Mouse (Mus musculus) embryonic facial prominence, embryonic 13.5 days (tissue): ENCODE measurements at regions not wholly inside any gene's neighbourhood (a gene's known extent, or its start where the extent isn't known, plus 50 kb on each side); places are given as distances from the start of the nearest gene placed in this dataset.

Experiments
- ATAC-seq: fragments of 200-750 bp; cut with Nextera tagmentation; 2 replicates; pipeline ENCODE4 v1.8.0; 2017; ENCODE audit warnings: low read depth; ENCODE audit not compliant: insufficient number of reproducible peaks, insufficient read depth, low FRiP score, low TSS enrichment
- H3K27ac ChIP-seq: fragments of 300-500 bp; sonication (generic); 2 replicates; pipeline ENCODE4 v1.5.1; 2015; ENCODE audit warnings: moderate library complexity, mild to moderate bottlenecking, inconsistent platforms
- H3K27me3 ChIP-seq: fragments of 300-500 bp; sonication (generic); 2 replicates; pipeline ENCODE4 v1.6.1; 2015; ENCODE audit warnings: mild to moderate bottlenecking, inconsistent platforms
- H3K36me3 ChIP-seq: fragments of 300-500 bp; sonication (generic); 2 replicates; pipeline ENCODE4 v1.6.1; 2015; ENCODE audit warnings: mild to moderate bottlenecking, inconsistent platforms
- H3K4me1 ChIP-seq: fragments of 300-500 bp; sonication (generic); 2 replicates; pipeline ENCODE4 v1.6.1; 2015; ENCODE audit warnings: inconsistent platforms
- H3K4me2 ChIP-seq: fragments of 300-500 bp; sonication (generic); 2 replicates; pipeline ENCODE4 v1.6.1; 2015; ENCODE audit warnings: moderate library complexity, mild to moderate bottlenecking, inconsistent platforms
- H3K4me3 ChIP-seq: fragments of 300-500 bp; sonication (generic); 2 replicates; pipeline ENCODE4 v1.5.1; 2015; ENCODE audit warnings: mild to moderate bottlenecking, inconsistent platforms
- H3K9ac ChIP-seq: fragments of 300-500 bp; sonication (generic); 2 replicates; pipeline ENCODE4 v1.6.1; 2015; ENCODE audit warnings: mild to moderate bottlenecking, inconsistent platforms
- H3K9me3 ChIP-seq: fragments of 300-500 bp; sonication (generic); 2 replicates; pipeline ENCODE4 v1.6.1; 2016; ENCODE audit warnings: inconsistent platforms
- WGBS: fragments of 180-500 bp; shearing (Covaris S2); methylation state at CpG from one replicate; pipeline ENCODE4 v1.1.7; 2015; ENCODE audit warnings: mixed read lengths; 5-methylcytosine and 5-hydroxymethylcytosine counted together

DNA sequence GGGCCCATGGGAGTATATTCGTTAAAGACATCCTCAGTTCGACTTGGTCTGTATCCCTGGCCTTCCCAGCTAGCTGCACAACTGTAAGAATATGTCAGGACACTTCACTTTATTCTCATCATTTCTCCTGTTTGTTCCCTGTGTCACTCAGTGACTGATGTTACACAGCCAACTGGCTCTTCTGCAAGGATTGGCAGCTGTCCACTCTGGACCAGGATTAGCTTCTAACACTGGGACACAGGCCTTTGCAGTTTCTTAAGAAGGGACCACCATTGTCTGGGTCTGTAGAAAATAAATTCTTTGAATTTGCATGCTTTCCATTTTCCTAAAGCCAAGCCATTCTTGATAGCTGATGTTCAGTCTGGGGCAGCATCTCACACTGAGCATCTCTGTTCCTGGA is 622.1 kb upstream of the Camk1g start:
- H3K9me3 ChIP-seq: no peaks in the 10 kb centered on the region
- peaks cover 7% of the 10 kb centered on the region; the same call in 1 of the 2 replicates for H3K4me1 ChIP-seq
- WGBS: 75% methylated on average over 2 of the region's 2 CpGs
- no peaks in the 10 kb centered on the region for H3K36me3 ChIP-seq
- H3K4me3 ChIP-seq: no peak overlapping the region
- H3K4me2 ChIP-seq: no peak overlapping the region
- H3K9ac ChIP-seq: no peak overlapping the region
- H3K27ac ChIP-seq: no peak overlapping the region
- H3K27me3 ChIP-seq: no peaks in the 10 kb centered on the region; the same call in 1 of the 2 replicates
- ATAC-seq: no peak

DNA sequence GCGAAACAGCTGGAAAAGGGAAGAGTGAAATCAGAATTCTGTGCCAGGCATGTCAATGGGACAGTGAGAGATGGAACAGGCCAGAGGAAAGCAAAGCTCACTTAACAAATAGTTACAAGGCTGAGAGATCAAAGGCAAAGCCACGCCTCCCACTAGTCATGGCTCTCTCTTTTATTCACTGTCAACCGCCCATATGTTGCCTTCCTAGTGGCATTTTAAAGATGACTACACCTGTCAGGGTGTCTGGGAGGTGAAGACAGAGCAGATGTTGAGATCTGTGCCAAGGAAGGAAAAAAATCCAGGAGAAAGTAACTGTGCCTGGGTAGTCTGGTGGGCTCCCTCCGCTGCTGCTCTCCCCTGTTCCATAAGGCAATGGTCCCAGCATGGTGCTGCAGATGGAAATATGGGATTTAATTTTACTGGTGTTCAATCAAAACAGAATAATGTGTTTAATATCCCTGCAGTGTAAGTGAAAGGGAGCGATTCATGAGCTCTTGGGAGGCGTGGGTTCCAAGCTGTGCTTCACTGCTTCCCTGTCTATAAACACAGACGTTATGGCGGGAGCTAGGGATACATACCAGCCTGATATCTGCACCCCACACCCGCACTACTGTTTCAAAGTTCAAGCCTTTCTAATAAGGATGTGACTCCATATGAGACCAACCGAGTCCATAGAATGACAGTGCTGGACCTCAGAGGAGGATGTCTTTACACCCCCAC is 620.0 kb upstream of the Camk1g start:
- H3K9me3 ChIP-seq: no peaks in the 10 kb centered on the region
- ATAC-seq: no peak
- peaks cover 7% of the 10 kb centered on the region; the same call in 1 of the 2 replicates for H3K4me1 ChIP-seq
- H3K4me2 ChIP-seq: no peak overlapping the region
- H3K4me3 ChIP-seq: no peak overlapping the region
- 64% methylated on average over 10 of the region's 10 CpGs for WGBS
- H3K27ac ChIP-seq: no peak overlapping the region
- no peaks in the 10 kb centered on the region; the same call in 1 of the 2 replicates for H3K27me3 ChIP-seq
- no peaks in the 10 kb centered on the region for H3K36me3 ChIP-seq
- no peak overlapping the region for H3K9ac ChIP-seq

DNA sequence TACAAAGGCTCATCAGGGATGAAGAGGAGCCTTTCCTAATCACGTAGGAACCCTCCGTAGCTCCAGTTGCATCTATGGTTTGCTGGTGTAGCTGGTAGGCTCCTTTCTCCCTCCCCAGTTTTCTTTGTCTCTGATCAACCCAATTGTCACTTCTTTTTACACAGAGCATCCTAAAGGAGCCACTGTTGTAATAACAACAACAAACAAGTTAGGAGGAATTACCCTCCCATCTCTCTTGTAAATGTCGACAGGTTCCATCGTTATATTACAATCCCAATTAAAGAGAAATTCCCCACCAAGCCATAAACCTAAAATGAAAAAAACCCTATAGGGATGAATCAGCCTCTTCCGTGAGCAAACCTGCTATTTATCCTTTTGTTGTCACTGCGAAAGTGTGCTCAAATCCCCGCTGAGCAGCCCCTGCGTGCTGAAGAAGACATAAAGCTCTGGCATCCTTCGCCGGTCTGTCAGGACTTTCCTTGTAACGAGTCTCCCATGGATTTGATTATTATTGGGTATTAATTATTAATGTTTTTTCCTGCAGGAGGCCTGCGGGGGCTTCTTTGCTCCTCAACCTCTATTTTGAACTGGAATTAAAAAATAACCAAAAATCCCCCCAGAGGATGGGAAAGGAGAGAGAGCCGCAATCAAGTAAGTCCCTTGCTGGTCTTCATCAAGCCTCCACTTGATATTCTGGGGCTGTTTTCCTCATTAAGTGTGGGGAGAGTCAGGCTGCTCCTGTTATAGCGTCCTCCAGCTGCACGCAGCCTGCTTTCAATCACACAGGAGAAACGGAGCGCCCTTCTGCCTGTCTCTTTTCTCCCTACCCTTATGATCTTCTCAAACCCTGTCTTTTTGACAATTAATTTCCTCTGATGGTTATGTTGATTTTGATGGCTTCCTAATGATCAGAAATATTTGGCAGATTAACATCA is 619.1 kb upstream of the Camk1g start:
- Histone ChIP-seq H3K27ac (no peak overlapping the region), H3K9ac (no peak overlapping the region), H3K4me2 (peak overlapping the region; percentile 2), H3K4me3 (no peak overlapping the region), H3K36me3 (no peaks in the 10 kb centered on the region), H3K9me3 (no peaks in the 10 kb centered on the region), H3K27me3 (no peaks in the 10 kb centered on the region; the same call in 1 of the 2 replicates), H3K4me1 (peaks cover 7% of the 10 kb centered on the region; the same call in 1 of the 2 replicates)
- no peak for ATAC-seq
- WGBS: 30% methylated on average over 17 of the region's 17 CpGs

GRCm38 (mm10) chr1:193980571-193980970 is 610.5 kb upstream of the Camk1g start:
- Histone ChIP-seq H3K4me1 (no peaks in the 10 kb centered on the region), H3K4me2 (no peak overlapping the region), H3K36me3 (no peaks in the 10 kb centered on the region), H3K9me3 (no peaks in the 10 kb centered on the region), H3K27ac (no peak overlapping the region), H3K4me3 (no peak overlapping the region), H3K9ac (no peak overlapping the region), H3K27me3 (peaks cover 3% of the 10 kb centered on the region; the same call in 1 of the 2 replicates)
- WGBS: 82% methylated on average over 4 of the region's 4 CpGs
- no peak for ATAC-seq

DNA sequence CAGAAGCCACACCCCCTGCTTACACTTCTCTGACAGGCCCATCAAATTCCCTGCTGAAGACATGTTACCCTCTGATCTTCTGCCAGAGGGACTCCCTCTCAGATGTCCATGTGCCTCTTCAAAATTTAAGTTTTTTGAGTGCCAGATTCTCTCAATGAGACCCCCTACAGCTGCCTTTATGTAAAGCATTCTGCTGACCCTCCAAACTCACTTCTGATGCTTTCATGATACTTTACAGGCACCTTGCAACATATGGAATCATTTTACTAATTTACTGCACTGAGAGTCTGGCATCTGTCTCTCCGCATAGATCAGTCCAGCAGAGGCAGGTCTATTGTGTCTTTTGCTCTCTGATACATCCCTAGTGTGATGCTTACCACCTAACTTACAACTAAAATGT is 601.4 kb upstream of the Camk1g start:
- Histone ChIP-seq H3K27ac (no peak overlapping the region), H3K27me3 (no peaks in the 10 kb centered on the region), H3K4me1 (peaks cover 8% of the 10 kb centered on the region), H3K36me3 (no peaks in the 10 kb centered on the region), H3K4me2 (no peak overlapping the region), H3K9ac (no peak overlapping the region), H3K9me3 (no peaks in the 10 kb centered on the region), H3K4me3 (no peak overlapping the region)
- no peak for ATAC-seq
- 18% methylated on average over 1 of the region's 1 CpGs for WGBS

DNA sequence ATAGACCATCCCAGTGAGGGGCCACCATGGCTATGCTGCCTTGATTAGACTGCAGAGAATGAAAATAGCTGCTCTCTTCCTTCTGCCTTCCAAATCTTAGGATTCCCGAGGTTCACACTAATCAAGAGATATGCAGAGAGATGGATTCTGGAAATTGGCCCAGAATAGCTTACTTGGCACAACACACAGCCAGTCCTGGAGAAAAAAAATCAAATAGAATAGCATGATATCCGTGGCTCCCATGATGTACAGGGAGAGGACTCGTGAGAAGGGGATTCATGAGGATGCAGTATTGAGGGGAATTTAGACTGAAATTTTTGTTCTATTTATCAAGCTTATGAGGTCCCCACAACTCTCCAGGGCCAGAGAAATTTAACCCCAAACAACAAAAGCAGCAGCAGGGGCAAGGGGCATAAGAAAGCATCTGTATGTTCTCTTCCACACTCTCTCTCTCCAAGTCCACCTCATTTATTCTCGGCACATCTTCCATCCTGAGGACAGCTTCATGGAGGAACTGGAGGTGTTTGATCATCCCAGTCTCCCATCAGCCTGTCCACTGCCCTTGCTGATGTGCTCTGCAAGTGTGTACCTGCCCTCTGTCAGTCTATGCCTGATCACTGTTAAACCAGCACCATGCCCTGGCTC is 599.3 kb upstream of the Camk1g start:
- peaks cover 8% of the 10 kb centered on the region for H3K4me1 ChIP-seq
- no peak overlapping the region for H3K27ac ChIP-seq
- 50% methylated on average over 4 of the region's 4 CpGs for WGBS
- H3K27me3 ChIP-seq: no peaks in the 10 kb centered on the region
- ATAC-seq: no peak
- no peak overlapping the region for H3K4me2 ChIP-seq
- H3K4me3 ChIP-seq: no peak overlapping the region
- H3K9me3 ChIP-seq: no peaks in the 10 kb centered on the region
- no peak overlapping the region for H3K9ac ChIP-seq
- no peaks in the 10 kb centered on the region for H3K36me3 ChIP-seq

GRCm38 (mm10) chr1:193967957-193968926 is 598.1 kb upstream of the Camk1g start:
- no peak overlapping the region for H3K4me3 ChIP-seq
- H3K9ac ChIP-seq: no peak overlapping the region
- H3K4me2 ChIP-seq: no peak overlapping the region
- no peaks in the 10 kb centered on the region for H3K27me3 ChIP-seq
- H3K9me3 ChIP-seq: no peaks in the 10 kb centered on the region
- no peak overlapping the region for H3K27ac ChIP-seq
- 80% methylated on average over 4 of the region's 4 CpGs for WGBS
- H3K36me3 ChIP-seq: no peaks in the 10 kb centered on the region
- H3K4me1 ChIP-seq: peaks cover 8% of the 10 kb centered on the region
- no peak for ATAC-seq

GRCm38 (mm10) chr1:193966652-193967555 is 596.8 kb upstream of the Camk1g start:
- no peak overlapping the region for H3K4me2 ChIP-seq
- H3K36me3 ChIP-seq: no peaks in the 10 kb centered on the region
- 47% methylated on average over 1 of the region's 1 CpGs for WGBS
- H3K27me3 ChIP-seq: no peaks in the 10 kb centered on the region
- peaks cover 8% of the 10 kb centered on the region for H3K4me1 ChIP-seq
- no peak overlapping the region for H3K27ac ChIP-seq
- no peaks in the 10 kb centered on the region for H3K9me3 ChIP-seq
- H3K9ac ChIP-seq: no peak overlapping the region
- no peak overlapping the region for H3K4me3 ChIP-seq
- ATAC-seq: no peak

- WGBS: 83% methylated on average over 1 of the region's 1 CpGs
- Histone ChIP-seq H3K36me3 (no peaks in the 10 kb centered on the region), H3K4me2 (no peak overlapping the region), H3K4me3 (no peak overlapping the region), H3K27ac (no peak overlapping the region), H3K27me3 (no peaks in the 10 kb centered on the region), H3K9ac (no peak overlapping the region), H3K9me3 (no peaks in the 10 kb centered on the region), H3K4me1 (0 out of 2 replicates have a peak, but pooled peaks cover 4% of the 10 kb centered on the region)
- no peak for ATAC-seq
These were observed 595.2 kb upstream of the Camk1g start for GRCm38 (mm10) chr1:193965278-193965677.

DNA sequence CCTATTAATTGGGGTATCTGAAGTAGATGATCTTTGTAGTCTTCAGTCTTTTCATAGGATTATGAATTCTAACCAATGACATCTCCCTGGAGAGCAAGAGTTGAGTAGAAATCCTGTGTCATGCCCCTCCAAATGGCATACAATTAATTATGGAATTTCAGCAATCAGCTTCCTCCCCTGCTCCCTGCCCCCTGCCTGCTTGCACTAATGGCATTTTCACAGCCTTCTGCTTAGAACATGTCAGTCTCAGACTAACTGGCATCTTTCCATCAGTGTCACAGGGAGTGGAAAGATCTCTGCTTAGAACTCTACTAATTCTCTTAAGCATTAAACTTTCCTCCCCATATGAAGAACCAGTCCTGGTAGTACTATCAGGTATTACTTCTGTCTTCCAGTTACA is 581.8 kb upstream of the Camk1g start:
- ATAC-seq: no peak
- H3K27me3 ChIP-seq: no peaks in the 10 kb centered on the region
- no peak overlapping the region for H3K9ac ChIP-seq
- H3K4me1 ChIP-seq: 0 out of 2 replicates have a peak, but pooled peaks cover 4% of the 10 kb centered on the region
- H3K4me2 ChIP-seq: no peak overlapping the region
- H3K4me3 ChIP-seq: no peak overlapping the region
- no peaks in the 10 kb centered on the region for H3K36me3 ChIP-seq
- H3K27ac ChIP-seq: no peak overlapping the region
- no peaks in the 10 kb centered on the region for H3K9me3 ChIP-seq
